Mouse (Mus musculus) olfactory bulb, adult 2 months (tissue): Measurements from ENCODE around the gene Ghitm.

Experiments used
- CTCF ChIP-seq: fragments of 200-500 bp; IDR thresholded peaks from 2 replicates; pipeline ENCODE4 v1.5.1; 2012; ENCODE audit warnings: low read depth, mild to moderate bottlenecking, low read length, moderate library complexity; ENCODE audit not compliant: insufficient read depth
- POLR2A ChIP-seq: fragments of 200-500 bp; IDR thresholded peaks from 2 replicates; pipeline ENCODE4 v1.6.1; 2012; ENCODE audit warnings: mild to moderate bottlenecking, low read depth, low read length, moderate library complexity; ENCODE audit not compliant: insufficient read depth

DNA sequence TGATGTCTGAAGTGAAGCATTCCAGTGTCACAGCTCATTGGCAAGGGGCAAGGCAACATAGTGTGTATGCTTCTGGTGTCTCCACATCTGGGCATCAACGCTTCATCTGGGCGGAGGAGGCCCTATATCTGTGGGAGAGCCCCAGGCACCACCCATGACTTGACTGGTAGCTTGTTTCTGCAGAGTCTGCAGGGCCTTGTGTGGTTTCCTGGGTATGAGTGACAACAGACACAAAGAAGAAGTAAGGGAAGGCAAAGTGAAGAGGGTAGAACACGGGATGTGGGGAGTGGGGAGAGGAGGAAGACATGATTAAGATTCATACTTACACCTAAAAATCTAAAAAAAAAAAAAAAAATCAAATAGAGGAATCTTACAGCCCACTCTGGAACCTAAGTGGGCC lies 32.6 kb downstream of the Ghitm start:
- no peak for TF ChIP-seq CTCF
- TF ChIP-seq POLR2A, result no peak
